Mouse (Mus musculus) CD4-positive, CD25-positive, alpha-beta regulatory T cell (primary cell): Measurements from ENCODE around the gene 4933400A11Rik. TPM values are rescaled to one million over a fixed set of nuclear protein-coding genes. Genes with fewer than 3 reads are reported as not detected.

Source experiments
- polyA plus RNA-seq: library from polyadenylated mRNA; unstranded; fragments of 100-300 nt; shearing (Covaris generic); gene quantifications from one replicate; pipeline ENCODE4 v1.2.1, GENCODE M21; 2017

Gene 4933400A11Rik
- not detected for polyA plus RNA-seq

DNA sequence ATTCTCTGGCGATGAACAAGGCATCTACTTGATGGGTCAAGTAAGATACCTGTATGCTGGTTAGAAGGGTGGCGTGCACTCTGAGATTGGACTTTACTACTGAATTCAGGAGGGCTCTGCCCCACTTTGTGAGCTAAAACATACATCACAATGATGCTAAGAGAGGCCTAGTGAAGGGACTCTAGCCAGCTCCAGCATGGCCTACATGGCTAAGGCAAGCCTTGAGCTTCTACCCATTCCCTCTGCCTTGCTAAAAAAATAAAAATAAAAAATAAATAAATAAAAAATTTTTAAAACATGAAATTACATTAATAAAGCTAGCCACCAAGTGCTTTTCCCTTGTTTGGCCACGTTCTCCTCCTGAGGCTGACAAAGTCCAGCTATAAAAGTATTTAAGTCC, at the start of gene 4933400A11Rik:
Gene 4933400A11Rik, minus strand, starts transcription at position 101 of the 400 bp plus-strand sequence.

Other genes with a start within 250 kb of the 4933400A11Rik start
- 3.2 TPM for gene Mid1, start 94.4 kb downstream of the 4933400A11Rik start, polyA plus RNA-seq
- gene Gm21887, start 230.0 kb upstream of the 4933400A11Rik start, polyA plus RNA-seq: 333 TPM